Mouse (Mus musculus): ENCODE results near the gene Rtl8b. TPM values are rescaled to one million over a fixed set of nuclear protein-coding genes. Genes with fewer than 3 reads are reported as not detected.
A peak's percentile ranks its signal among the peaks of the same experiment; 100 is the strongest.
"Not testable (repeated sequence)": the region's sequence is repeated elsewhere in the genome, so short reads cannot be mapped to it uniquely, and the experiment has no call there.

Gene Rtl8b
- polyA plus RNA-seq, 1 experiment from 2014 or later = 63.4 TPM

- Histone ChIP-seq H3K4me2 (replicated peaks) (0 out of 2 replicates have a peak overlapping the region, but pooled peaks have one; percentile 24), H3K4me3 (peak overlapping the region; percentile 25)
- not testable (repeated sequence) for H3K9me3 ChIP-seq, H3K9ac ChIP-seq, H3K27ac ChIP-seq, H3K4me1 ChIP-seq, H3K36me3 ChIP-seq, H3K27me3 ChIP-seq
- peak; percentile 42; the same call in 1 of the 2 replicates for ATAC-seq (ENCODE audit: insufficient number of reproducible peaks, insufficient read depth, low FRiP score, low TSS enrichment)
- no CpG with 5 or more reads among the region's 36 CpGs for WGBS
These were observed 494 bp downstream of the Rtl8b start for GRCm38 (mm10) chrX:53669557-53670270.

GRCm38 (mm10) chrX:53652917-53653316, 17.3 kb downstream of the Rtl8b start:
- ATAC-seq (ENCODE audit: insufficient number of reproducible peaks, insufficient read depth, low FRiP score, low TSS enrichment); H3K9me3 ChIP-seq; H3K4me3 ChIP-seq; H3K4me2 ChIP-seq (replicated peaks); H3K27ac ChIP-seq; H3K4me1 ChIP-seq; H3K9ac ChIP-seq; H3K27me3 ChIP-seq; H3K36me3 ChIP-seq: not testable (repeated sequence)
- 71% methylated on average over 4 of the region's 4 CpGs for WGBS

GRCm38 (mm10) chrX:53645885-53646284, 24.3 kb downstream of the Rtl8b start:
- Histone ChIP-seq H3K9ac (no peak overlapping the region), H3K9me3 (no peaks in the 10 kb centered on the region), H3K4me3 (no peak overlapping the region), H3K36me3 (no peaks in the 10 kb centered on the region), H3K27ac (no peak overlapping the region), H3K27me3 (no peaks in the 10 kb centered on the region), H3K4me2 (replicated peaks) (no peak overlapping the region), H3K4me1 (no peaks in the 10 kb centered on the region)
- ATAC-seq (ENCODE audit: insufficient number of reproducible peaks, insufficient read depth, low FRiP score, low TSS enrichment) = no peak
- WGBS = 84% methylated on average over 6 of the region's 6 CpGs

- peak within 1 kb of the TSS; percentile 29 for H3K4me3 ChIP-seq
- peak within 1 kb of the TSS; percentile 36 for H3K4me2 ChIP-seq (replicated peaks)
- WGBS = 21% methylated on average over 13 of the region's 50 CpGs
- H3K36me3 ChIP-seq, H3K27me3 ChIP-seq, H3K9me3 ChIP-seq, H3K27ac ChIP-seq, H3K4me1 ChIP-seq, H3K9ac ChIP-seq: not testable (repeated sequence)
- ATAC-seq (ENCODE audit: insufficient number of reproducible peaks, insufficient read depth, low FRiP score, low TSS enrichment) = peak; percentile 79
These were observed 26.9 kb downstream of the Rtl8b start, which contains the start of gene Rtl8a for GRCm38 (mm10) chrX:53642980-53643961. Rtl8a (minus strand) TSS chrX:53643682.

- H3K36me3 ChIP-seq; H3K27ac ChIP-seq; ATAC-seq (ENCODE audit: insufficient number of reproducible peaks, insufficient read depth, low FRiP score, low TSS enrichment); H3K9me3 ChIP-seq; H3K4me1 ChIP-seq; H3K4me3 ChIP-seq; H3K27me3 ChIP-seq; H3K9ac ChIP-seq: not testable (repeated sequence)
- H3K4me2 ChIP-seq (replicated peaks) = peak overlapping the region; percentile 36
- WGBS = 65% methylated on average over 3 of the region's 4 CpGs
These were observed 27.6 kb downstream of the Rtl8b start for GRCm38 (mm10) chrX:53642604-53642979.

GRCm38 (mm10) chrX:53638107-53638506, 32.1 kb downstream of the Rtl8b start:
- 67% methylated on average over 3 of the region's 3 CpGs for WGBS
- H3K27me3 ChIP-seq = not testable (repeated sequence)

More at GRCm38 (mm10) chrX:53638107-53638506, 32.1 kb downstream of the Rtl8b start:
- not testable (repeated sequence) for H3K4me1 ChIP-seq; H3K4me3 ChIP-seq; H3K27ac ChIP-seq; H3K4me2 ChIP-seq (replicated peaks); H3K9ac ChIP-seq; H3K9me3 ChIP-seq; ATAC-seq (ENCODE audit: insufficient number of reproducible peaks, insufficient read depth, low FRiP score, low TSS enrichment); H3K36me3 ChIP-seq

Other genes starting within 250 kb of the Rtl8b start
- not detected in 2 replicates for gene Etd, start 235.5 kb downstream of the Rtl8b start, polyA plus RNA-seq (2016; fragmentation: Nextera tagmentation; extraction: Ambion mirVana)
- 31.6 and 35.2 TPM in 2 replicates for gene Rtl8c, start 62.4 kb downstream of the Rtl8b start, polyA plus RNA-seq (2016; fragmentation: Nextera tagmentation; extraction: Ambion mirVana)
- gene Gm14597, start 61.4 kb downstream of the Rtl8b start, polyA plus RNA-seq (2016; fragmentation: Nextera tagmentation; extraction: Ambion mirVana) = not detected in 2 replicates
- 66.0 and 67.4 TPM in 2 replicates for gene Rtl8a, start 26.7 kb downstream of the Rtl8b start, polyA plus RNA-seq (2016; fragmentation: Nextera tagmentation; extraction: Ambion mirVana)
- 0.45 and 0.62 TPM in 2 replicates for gene 4930502E18Rik, start 54.4 kb upstream of the Rtl8b start, polyA plus RNA-seq (2016; fragmentation: Nextera tagmentation; extraction: Ambion mirVana)
- gene 1700013H16Rik, start 87.4 kb upstream of the Rtl8b start, polyA plus RNA-seq (2016; fragmentation: Nextera tagmentation; extraction: Ambion mirVana) = not detected in 2 replicates
- not detected in 2 replicates for gene Zfp36l3, start 106.0 kb upstream of the Rtl8b start, polyA plus RNA-seq (2016; fragmentation: Nextera tagmentation; extraction: Ambion mirVana)
- 1.3 and 1.8 TPM in 2 replicates for gene Xlr, start 127.3 kb upstream of the Rtl8b start, polyA plus RNA-seq (2016; fragmentation: Nextera tagmentation; extraction: Ambion mirVana)

Data from embryonic facial prominence, embryonic 12.5 days (tissue).